Mouse (Mus musculus): ENCODE results near the gene Col5a3. TPM values are rescaled to one million over a fixed set of nuclear protein-coding genes. Genes with fewer than 3 reads are reported as not detected.

Gene Col5a3
- total and polyA plus RNA-seq, 2 experiments from 2014 or later = 1.1 to 3.3 TPM

- Histone ChIP-seq H3K9me3 (ENCODE audit: low read length) (no peaks in the 10 kb centered on the region), H3K27ac (no peak overlapping the region), H3K9ac (replicated peaks; ENCODE audit: low read length) (no peak overlapping the region), H3K4me1 (ENCODE audit: insufficient read depth, low read length) (no peaks in the 10 kb centered on the region), H3K27me3 (ENCODE audit: insufficient read depth, low read length) (no peaks in the 10 kb centered on the region), H3K4me2 (ENCODE audit: low read depth, low read length) (no peak overlapping the region), H3K4me3 (ENCODE audit: low read length) (no peak overlapping the region), H3K36me3 (ENCODE audit: insufficient read depth, low read length) (no peaks in the 10 kb centered on the region)
- no peak for TF ChIP-seq CTCF (IDR thresholded peaks at IDR 0.05; ENCODE audit: low read depth)
- ATAC-seq = no peak
- no peak for DNase-seq (ENCODE audit: low spot score)
- WGBS = 61% methylated on average over 4 of the region's 4 CpGs
Observed at GRCm38 (mm10) chr9:20731797-20732196, 83.1 kb downstream of the Col5a3 start.

GRCm38 (mm10) chr9:20729451-20729850 is 85.4 kb downstream of the Col5a3 start:
- no peak for TF ChIP-seq CTCF (IDR thresholded peaks at IDR 0.05; ENCODE audit: low read depth)
- no peak overlapping the region for H3K9ac ChIP-seq (replicated peaks; ENCODE audit: low read length)
- H3K36me3 ChIP-seq (ENCODE audit: insufficient read depth, low read length) = no peaks in the 10 kb centered on the region
- H3K27ac ChIP-seq = no peak overlapping the region
- no peaks in the 10 kb centered on the region for H3K27me3 ChIP-seq (ENCODE audit: insufficient read depth, low read length)
- DNase-seq (ENCODE audit: low spot score) (peak; percentile 60), ATAC-seq (no peak)
- peaks cover 8% of the 10 kb centered on the region for H3K4me1 ChIP-seq (ENCODE audit: insufficient read depth, low read length)
- 29% methylated on average over 6 of the region's 6 CpGs for WGBS
- no peak overlapping the region for H3K4me3 ChIP-seq (ENCODE audit: low read length)
- H3K9me3 ChIP-seq (ENCODE audit: low read length) = no peaks in the 10 kb centered on the region
- no peak overlapping the region for H3K4me2 ChIP-seq (ENCODE audit: low read depth, low read length)

DNA sequence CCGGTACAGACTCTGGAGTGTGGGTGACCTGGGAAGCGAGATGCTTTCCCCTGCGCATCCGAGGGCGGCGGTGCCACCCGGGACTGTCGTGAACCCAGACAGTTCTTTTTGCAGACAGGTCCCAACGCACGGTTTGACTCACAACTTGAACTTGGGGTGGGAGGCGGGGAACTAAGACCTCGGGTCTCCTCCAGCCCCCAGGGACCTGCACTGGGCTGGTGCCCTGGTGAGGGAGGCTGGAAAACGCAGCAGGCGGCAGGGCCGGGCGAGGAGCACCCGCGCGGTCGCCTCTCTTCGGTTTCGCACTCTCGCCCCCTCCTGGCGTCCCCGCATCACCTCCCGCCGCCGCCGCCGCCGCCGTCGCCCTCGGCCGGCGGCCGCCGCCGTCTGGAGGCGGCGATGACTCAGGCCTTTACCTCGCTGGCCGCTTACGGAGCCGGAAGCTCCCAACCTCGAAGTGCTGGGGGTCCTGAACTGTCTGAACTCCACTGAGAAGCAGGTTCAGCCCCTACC is 87.2 kb downstream of the Col5a3 start:
- WGBS = 2% methylated on average over 46 of the region's 46 CpGs
- H3K4me1 ChIP-seq (ENCODE audit: insufficient read depth, low read length) = peaks cover 8% of the 10 kb centered on the region
- H3K36me3 ChIP-seq (ENCODE audit: insufficient read depth, low read length) = no peaks in the 10 kb centered on the region
- no peaks in the 10 kb centered on the region for H3K27me3 ChIP-seq (ENCODE audit: insufficient read depth, low read length)
- peak overlapping the region; percentile 63 for H3K4me3 ChIP-seq (ENCODE audit: low read length)
- peak overlapping the region; percentile 99 for H3K4me2 ChIP-seq (ENCODE audit: low read depth, low read length)
- ATAC-seq (peak; percentile 53), DNase-seq (ENCODE audit: low spot score) (peak; percentile 68)
- peak overlapping the region; percentile 60 for H3K9ac ChIP-seq (replicated peaks; ENCODE audit: low read length)
- H3K9me3 ChIP-seq (ENCODE audit: low read length) = no peaks in the 10 kb centered on the region
- TF ChIP-seq CTCF (IDR thresholded peaks at IDR 0.05; ENCODE audit: low read depth) = peak; percentile 10; the same call in 1 of the 2 replicates
- no peak overlapping the region for H3K27ac ChIP-seq

DNA sequence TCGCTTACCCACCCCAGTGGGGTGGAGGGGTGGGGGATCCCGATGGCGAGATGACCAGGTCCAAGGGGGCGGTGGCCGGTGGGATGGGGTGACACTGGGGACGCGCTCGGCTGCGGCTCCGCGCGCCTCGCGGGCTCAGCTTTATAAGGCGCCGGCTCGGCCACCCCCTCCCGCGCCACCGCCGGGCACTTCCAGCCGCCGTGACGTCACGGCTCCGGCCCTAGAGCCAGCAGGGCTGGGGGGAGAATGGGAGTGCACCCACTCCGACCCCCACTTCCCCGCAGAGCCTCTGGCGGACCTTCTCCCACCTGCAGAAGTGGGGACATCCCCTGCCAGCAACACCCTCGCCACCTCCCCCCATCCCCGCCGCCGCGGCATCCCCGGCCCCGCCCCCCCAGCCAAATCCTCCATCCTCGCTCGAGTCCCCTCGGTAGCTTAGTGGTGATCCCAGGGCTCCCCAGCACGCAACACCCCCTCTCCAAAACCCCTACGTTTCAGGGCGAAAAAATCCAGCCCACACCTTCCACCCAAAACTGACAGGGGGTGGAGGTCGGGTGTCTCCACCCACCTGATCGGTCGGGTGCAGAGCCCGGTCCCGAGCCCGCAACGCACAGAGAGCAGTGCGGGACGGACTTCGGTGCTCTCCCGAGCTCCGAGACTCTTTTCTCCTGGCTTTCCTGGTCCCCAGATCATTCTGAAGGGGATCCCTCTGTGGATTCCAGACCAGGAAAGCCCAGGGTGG is 87.8 kb downstream of the Col5a3 start:
- no peak overlapping the region for H3K27ac ChIP-seq

DNA sequence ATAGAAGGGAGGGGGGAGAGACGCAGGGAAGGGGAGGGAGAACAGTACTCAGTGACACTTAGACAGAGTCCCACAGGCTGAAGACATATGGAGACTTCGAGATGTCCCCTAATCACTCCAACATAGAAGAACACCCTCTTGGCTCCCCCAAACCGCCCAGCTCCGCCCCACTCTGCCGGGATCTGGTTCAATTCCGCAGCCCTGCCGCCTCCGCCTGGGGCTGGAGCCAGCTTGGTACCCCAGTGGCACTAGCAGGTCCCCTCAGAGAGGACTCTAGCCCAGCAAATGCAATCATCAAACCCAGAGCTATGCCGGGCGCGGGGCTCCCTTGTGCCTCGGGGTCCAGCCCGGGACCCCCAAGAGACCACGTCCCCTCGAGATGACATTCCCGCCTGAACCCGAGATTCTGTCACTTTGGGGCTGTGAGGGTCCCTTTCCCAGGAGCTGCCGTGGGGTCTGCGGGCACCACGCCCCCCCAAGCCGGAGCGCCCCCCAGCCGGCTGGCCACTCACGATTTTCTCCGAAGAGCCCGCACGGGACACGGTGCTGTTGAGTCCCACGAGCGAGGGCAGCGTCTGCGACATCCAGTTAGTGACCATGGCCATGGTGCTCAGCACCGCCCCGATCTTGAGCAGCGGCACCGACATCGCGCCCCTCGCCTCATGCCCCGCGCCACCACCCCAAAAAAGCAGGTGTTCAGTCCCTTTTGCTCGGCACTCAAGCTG is 88.6 kb downstream of the Col5a3 start:
- WGBS = 1% methylated on average over 42 of the region's 42 CpGs
- H3K4me3 ChIP-seq (ENCODE audit: low read length) = peak overlapping the region; percentile 63
- peaks cover 8% of the 10 kb centered on the region for H3K4me1 ChIP-seq (ENCODE audit: insufficient read depth, low read length)
- no peaks in the 10 kb centered on the region for H3K27me3 ChIP-seq (ENCODE audit: insufficient read depth, low read length)
- peak overlapping the region; percentile 60 for H3K9ac ChIP-seq (replicated peaks; ENCODE audit: low read length)
- no peaks in the 10 kb centered on the region for H3K9me3 ChIP-seq (ENCODE audit: low read length)
- H3K36me3 ChIP-seq (ENCODE audit: insufficient read depth, low read length) = no peaks in the 10 kb centered on the region
- peak overlapping the region; percentile 99 for H3K4me2 ChIP-seq (ENCODE audit: low read depth, low read length)
- DNase-seq (ENCODE audit: low spot score) (no peak), ATAC-seq (peak; percentile 30)
- TF ChIP-seq CTCF (IDR thresholded peaks at IDR 0.05; ENCODE audit: low read depth) = no peak
- H3K27ac ChIP-seq = no peak overlapping the region

More for the DNA sequence above, 87.8 kb downstream of the Col5a3 start:
- H3K4me2 ChIP-seq (ENCODE audit: low read depth, low read length) = peak overlapping the region; percentile 99
- H3K27me3 ChIP-seq (ENCODE audit: insufficient read depth, low read length) = no peaks in the 10 kb centered on the region
- no peak for TF ChIP-seq CTCF (IDR thresholded peaks at IDR 0.05; ENCODE audit: low read depth)
- peak overlapping the region; percentile 63 for H3K4me3 ChIP-seq (ENCODE audit: low read length)
- H3K4me1 ChIP-seq (ENCODE audit: insufficient read depth, low read length) = peaks cover 8% of the 10 kb centered on the region
- no peaks in the 10 kb centered on the region for H3K36me3 ChIP-seq (ENCODE audit: insufficient read depth, low read length)
- H3K9me3 ChIP-seq (ENCODE audit: low read length) = no peaks in the 10 kb centered on the region
- peak; percentile 65 for DNase-seq (ENCODE audit: low spot score)
- under 1% methylated on average over 53 of the region's 54 CpGs for WGBS
- ATAC-seq = peak; percentile 57
- peak overlapping the region; percentile 60 for H3K9ac ChIP-seq (replicated peaks; ENCODE audit: low read length)

- Histone ChIP-seq H3K27me3 (ENCODE audit: insufficient read depth, low read length) (no peaks in the 10 kb centered on the region), H3K4me3 (ENCODE audit: low read length) (no peak overlapping the region), H3K9ac (replicated peaks; ENCODE audit: low read length) (no peak overlapping the region), H3K4me1 (ENCODE audit: insufficient read depth, low read length) (peaks cover 6% of the 10 kb centered on the region), H3K9me3 (ENCODE audit: low read length) (no peaks in the 10 kb centered on the region), H3K36me3 (ENCODE audit: insufficient read depth, low read length) (no peaks in the 10 kb centered on the region; the same call in 1 of the 2 replicates), H3K4me2 (ENCODE audit: low read depth, low read length) (no peak overlapping the region), H3K27ac (no peak overlapping the region)
- DNase-seq (ENCODE audit: low spot score) (no peak), ATAC-seq (peak; percentile 25; the same call in 1 of the 2 replicates)
- 49% methylated on average over 2 of the region's 2 CpGs for WGBS
- TF ChIP-seq CTCF (IDR thresholded peaks at IDR 0.05; ENCODE audit: low read depth) = no peak
Observed at GRCm38 (mm10) chr9:20721582-20721981, 93.3 kb downstream of the Col5a3 start.

Other genes with a start within 250 kb of the Col5a3 start
- 16.4 and 17.4 TPM in 2 replicates for gene Zfp846, start 233.8 kb downstream of the Col5a3 start, total RNA-seq (2014; rRNA removed)
- 38.6 and 40.6 TPM in 2 replicates for gene Zfp846, start 233.8 kb downstream of the Col5a3 start, polyA plus RNA-seq (2015; fragmentation: Nextera tagmentation; extraction: Ambion mirVana)
- gene Ubl5, start 172.2 kb downstream of the Col5a3 start, total RNA-seq (2014; rRNA removed) = 169 and 274 TPM in 2 replicates
- 528 and 550 TPM in 2 replicates for gene Ubl5, start 172.2 kb downstream of the Col5a3 start, polyA plus RNA-seq (2015; fragmentation: Nextera tagmentation; extraction: Ambion mirVana)
- 16.9 and 18.8 TPM in 2 replicates for gene Fbxl12, start 170.3 kb downstream of the Col5a3 start, total RNA-seq (2014; rRNA removed)
- 11.4 and 13.0 TPM in 2 replicates for gene Fbxl12, start 170.3 kb downstream of the Col5a3 start, polyA plus RNA-seq (2015; fragmentation: Nextera tagmentation; extraction: Ambion mirVana)
- gene Pin1, start 163.0 kb downstream of the Col5a3 start, total RNA-seq (2014; rRNA removed) = 31.7 and 44.3 TPM in 2 replicates
- 65.7 and 68.0 TPM in 2 replicates for gene Pin1, start 163.0 kb downstream of the Col5a3 start, polyA plus RNA-seq (2015; fragmentation: Nextera tagmentation; extraction: Ambion mirVana)
- 317 and 346 TPM in 2 replicates for gene Olfm2, start 68.7 kb downstream of the Col5a3 start, total RNA-seq (2014; rRNA removed)
- 190 and 213 TPM in 2 replicates for gene Olfm2, start 68.7 kb downstream of the Col5a3 start, polyA plus RNA-seq (2015; fragmentation: Nextera tagmentation; extraction: Ambion mirVana)
- gene Rdh8, start 3.4 kb upstream of the Col5a3 start, total RNA-seq (2014; rRNA removed) = not detected in 2 replicates
- not detected in 2 replicates for gene Rdh8, start 3.4 kb upstream of the Col5a3 start, polyA plus RNA-seq (2015; fragmentation: Nextera tagmentation; extraction: Ambion mirVana)
- gene A230050P20Rik, start 53.6 kb upstream of the Col5a3 start, total RNA-seq (2014; rRNA removed) = 22.8 and 26.0 TPM in 2 replicates
- 32.7 and 34.1 TPM in 2 replicates for gene A230050P20Rik, start 53.6 kb upstream of the Col5a3 start, polyA plus RNA-seq (2015; fragmentation: Nextera tagmentation; extraction: Ambion mirVana)
- gene Angptl6, start 64.7 kb upstream of the Col5a3 start, total RNA-seq (2014; rRNA removed) = 10.9 and 12.1 TPM in 2 replicates
- 10.9 and 11.1 TPM in 2 replicates for gene Angptl6, start 64.7 kb upstream of the Col5a3 start, polyA plus RNA-seq (2015; fragmentation: Nextera tagmentation; extraction: Ambion mirVana)
- gene Ppan, start 73.1 kb upstream of the Col5a3 start, total RNA-seq (2014; rRNA removed) = 45.4 and 57.4 TPM in 2 replicates
- 36.8 and 44.1 TPM in 2 replicates for gene Ppan, start 73.1 kb upstream of the Col5a3 start, polyA plus RNA-seq (2015; fragmentation: Nextera tagmentation; extraction: Ambion mirVana)
- 76.1 and 79.5 TPM in 2 replicates for gene Eif3g, start 83.6 kb upstream of the Col5a3 start, total RNA-seq (2014; rRNA removed)
- gene Eif3g, start 83.6 kb upstream of the Col5a3 start, polyA plus RNA-seq (2015; fragmentation: Nextera tagmentation; extraction: Ambion mirVana) = 225 and 236 TPM in 2 replicates
- 78.2 and 86.5 TPM in 2 replicates for gene Dnmt1, start 144.8 kb upstream of the Col5a3 start, total RNA-seq (2014; rRNA removed)
- 36.1 and 36.2 TPM in 2 replicates for gene Dnmt1, start 144.8 kb upstream of the Col5a3 start, polyA plus RNA-seq (2015; fragmentation: Nextera tagmentation; extraction: Ambion mirVana)
- 3.4 and 6.0 TPM in 2 replicates for gene S1pr2, start 161.7 kb upstream of the Col5a3 start, total RNA-seq (2014; rRNA removed)
- gene S1pr2, start 161.7 kb upstream of the Col5a3 start, polyA plus RNA-seq (2015; fragmentation: Nextera tagmentation; extraction: Ambion mirVana) = 6.9 and 8.5 TPM in 2 replicates
- gene Mrpl4, start 187.7 kb upstream of the Col5a3 start, total RNA-seq (2014; rRNA removed) = 104 and 107 TPM in 2 replicates
- 117 and 124 TPM in 2 replicates for gene Mrpl4, start 187.7 kb upstream of the Col5a3 start, polyA plus RNA-seq (2015; fragmentation: Nextera tagmentation; extraction: Ambion mirVana)
- gene Icam1, start 200.9 kb upstream of the Col5a3 start, total RNA-seq (2014; rRNA removed) = 4.3 and 5.0 TPM in 2 replicates
- gene Icam1, start 200.9 kb upstream of the Col5a3 start, polyA plus RNA-seq (2015; fragmentation: Nextera tagmentation; extraction: Ambion mirVana) = 3.8 and 4.4 TPM in 2 replicates
- gene Icam4, start 214.3 kb upstream of the Col5a3 start, total RNA-seq (2014; rRNA removed) = not detected in 2 replicates
- 0.15 TPM in 1 of 2 replicates, not detected in the other for gene Icam4, start 214.3 kb upstream of the Col5a3 start, polyA plus RNA-seq (2015; fragmentation: Nextera tagmentation; extraction: Ambion mirVana)
- 9.1 and 9.7 TPM in 2 replicates for gene Icam5, start 217.0 kb upstream of the Col5a3 start, total RNA-seq (2014; rRNA removed)
- gene Icam5, start 217.0 kb upstream of the Col5a3 start, polyA plus RNA-seq (2015; fragmentation: Nextera tagmentation; extraction: Ambion mirVana) = 3.6 and 3.7 TPM in 2 replicates